Mouse (Mus musculus) liver, embryonic 14.5 days (tissue): Measurements from ENCODE around the gene Smoc1.

Source experiments
- CTCF ChIP-seq: IDR thresholded peaks from 2 replicates; pipeline ENCODE4 v1.5.1; 2016; ENCODE audit warnings: antibody characterized with exemption, low read depth, control low read depth
- EP300 ChIP-seq: IDR thresholded peaks from 2 replicates; pipeline ENCODE4 v1.6.1; 2016; ENCODE audit warnings: antibody characterized with exemption, low read depth

- TF ChIP-seq CTCF (no peak), EP300 (no peak)
These were observed 32.8 kb upstream of the Smoc1 start for GRCm38 (mm10) chr12:80993773-80994172.
